Mouse (Mus musculus): ENCODE measurements around the gene Bcor. TPM values are rescaled to one million over a fixed set of nuclear protein-coding genes. Genes with fewer than 3 reads are reported as not detected.

Gene Bcor
- polyA plus RNA-seq, 1 experiment from 2014 or later = 8.1 TPM

- peak overlapping the region; percentile 90 for H3K4me2 ChIP-seq (ENCODE audit: low read depth, low read length)
- H3K9me3 ChIP-seq (ENCODE audit: control insufficient read depth, low read length) = no peaks in the 10 kb centered on the region
- H3K27ac ChIP-seq (ENCODE audit: low read length) = peak overlapping the region; percentile 97
- H3K4me1 ChIP-seq (ENCODE audit: control insufficient read depth, insufficient read depth, low read length) = peaks cover 18% of the 10 kb centered on the region
- H3K4me3 ChIP-seq (ENCODE audit: low read length) = peak overlapping the region; percentile 57
- 3% methylated on average over 35 of the region's 47 CpGs for WGBS
- ATAC-seq = peak; percentile 63
- H3K27me3 ChIP-seq (replicated peaks; ENCODE audit: control insufficient read depth, insufficient read depth, low read length) = peaks cover 34% of the 10 kb centered on the region
- H3K36me3 ChIP-seq (ENCODE audit: control insufficient read depth, insufficient read depth, low read length) = no peaks in the 10 kb centered on the region
- H3K9ac ChIP-seq (ENCODE audit: low read depth, low read length) = peak overlapping the region; percentile 80
These were observed 69.2 kb downstream of the Bcor start for GRCm38 (mm10) chrX:12090871-12091404.

GRCm38 (mm10) chrX:12090151-12090870, 69.8 kb downstream of the Bcor start:
- no peaks in the 10 kb centered on the region for H3K36me3 ChIP-seq (ENCODE audit: control insufficient read depth, insufficient read depth, low read length)
- H3K27ac ChIP-seq (ENCODE audit: low read length) = peak overlapping the region; percentile 97
- H3K27me3 ChIP-seq (replicated peaks; ENCODE audit: control insufficient read depth, insufficient read depth, low read length) = peaks cover 34% of the 10 kb centered on the region
- H3K4me1 ChIP-seq (ENCODE audit: control insufficient read depth, insufficient read depth, low read length) = peaks cover 21% of the 10 kb centered on the region
- WGBS = 5% methylated on average over 37 of the region's 37 CpGs
- peak overlapping the region; percentile 80 for H3K9ac ChIP-seq (ENCODE audit: low read depth, low read length)
- peak; percentile 66 for ATAC-seq
- no peaks in the 10 kb centered on the region for H3K9me3 ChIP-seq (ENCODE audit: control insufficient read depth, low read length)
- peak overlapping the region; percentile 57 for H3K4me3 ChIP-seq (ENCODE audit: low read length)
- H3K4me2 ChIP-seq (ENCODE audit: low read depth, low read length) = peak overlapping the region; percentile 90

- H3K27me3 ChIP-seq (replicated peaks; ENCODE audit: control insufficient read depth, insufficient read depth, low read length) = peaks cover 34% of the 10 kb centered on the region
- H3K4me1 ChIP-seq (ENCODE audit: control insufficient read depth, insufficient read depth, low read length) = peaks cover 25% of the 10 kb centered on the region
- no peaks in the 10 kb centered on the region for H3K36me3 ChIP-seq (ENCODE audit: control insufficient read depth, insufficient read depth, low read length)
- H3K9ac ChIP-seq (ENCODE audit: low read depth, low read length) = peak overlapping the region; percentile 80
- WGBS = 7% methylated on average over 47 of the region's 52 CpGs
- peak overlapping the region; percentile 90 for H3K4me2 ChIP-seq (ENCODE audit: low read depth, low read length)
- H3K27ac ChIP-seq (ENCODE audit: low read length) = peak overlapping the region; percentile 97
- peak; percentile 12; the same call in 1 of the 2 replicates for ATAC-seq
- H3K9me3 ChIP-seq (ENCODE audit: control insufficient read depth, low read length) = no peaks in the 10 kb centered on the region
- peak overlapping the region; percentile 26 for H3K4me3 ChIP-seq (ENCODE audit: low read length)
These were observed 70.6 kb downstream of the Bcor start for GRCm38 (mm10) chrX:12089353-12090081.

- peak overlapping the region; percentile 80 for H3K9ac ChIP-seq (ENCODE audit: low read depth, low read length)
- no peaks in the 10 kb centered on the region for H3K9me3 ChIP-seq (ENCODE audit: control insufficient read depth, low read length)
- no peak for ATAC-seq
These were observed 71.2 kb downstream of the Bcor start for GRCm38 (mm10) chrX:12089027-12089340.

GRCm38 (mm10) chrX:12088301-12089026, 71.7 kb downstream of the Bcor start:
- H3K4me1 ChIP-seq (ENCODE audit: control insufficient read depth, insufficient read depth, low read length) = peaks cover 25% of the 10 kb centered on the region
- H3K27me3 ChIP-seq (replicated peaks; ENCODE audit: control insufficient read depth, insufficient read depth, low read length) = peaks cover 34% of the 10 kb centered on the region

More at GRCm38 (mm10) chrX:12089027-12089340, 71.2 kb downstream of the Bcor start:
- no peaks in the 10 kb centered on the region for H3K36me3 ChIP-seq (ENCODE audit: control insufficient read depth, insufficient read depth, low read length)
- peak overlapping the region; percentile 57 for H3K4me3 ChIP-seq (ENCODE audit: low read length)
- peak overlapping the region; percentile 91 for H3K27ac ChIP-seq (ENCODE audit: low read length)
- peak overlapping the region; percentile 90 for H3K4me2 ChIP-seq (ENCODE audit: low read depth, low read length)
- H3K27me3 ChIP-seq (replicated peaks; ENCODE audit: control insufficient read depth, insufficient read depth, low read length) = peaks cover 34% of the 10 kb centered on the region
- peaks cover 25% of the 10 kb centered on the region for H3K4me1 ChIP-seq (ENCODE audit: control insufficient read depth, insufficient read depth, low read length)
- WGBS = 5% methylated on average over 13 of the region's 13 CpGs

GRCm38 (mm10) chrX:12087511-12088300, 72.4 kb downstream of the Bcor start:
- WGBS = 3% methylated on average over 53 of the region's 55 CpGs
- Histone ChIP-seq H3K27me3 (replicated peaks; ENCODE audit: control insufficient read depth, insufficient read depth, low read length) (peaks cover 38% of the 10 kb centered on the region), H3K4me2 (ENCODE audit: low read depth, low read length) (peak overlapping the region; percentile 90), H3K27ac (ENCODE audit: low read length) (peak overlapping the region; percentile 91), H3K9me3 (ENCODE audit: control insufficient read depth, low read length) (no peaks in the 10 kb centered on the region), H3K9ac (ENCODE audit: low read depth, low read length) (peak overlapping the region; percentile 80), H3K36me3 (ENCODE audit: control insufficient read depth, insufficient read depth, low read length) (no peaks in the 10 kb centered on the region), H3K4me1 (ENCODE audit: control insufficient read depth, insufficient read depth, low read length) (peaks cover 28% of the 10 kb centered on the region), H3K4me3 (ENCODE audit: low read length) (peak overlapping the region; percentile 57)
- ATAC-seq = peak; percentile 8; the same call in 1 of the 2 replicates

More at GRCm38 (mm10) chrX:12088301-12089026, 71.7 kb downstream of the Bcor start:
- WGBS = 3% methylated on average over 35 of the region's 72 CpGs
- peak overlapping the region; percentile 80 for H3K9ac ChIP-seq (ENCODE audit: low read depth, low read length)
- no peaks in the 10 kb centered on the region for H3K36me3 ChIP-seq (ENCODE audit: control insufficient read depth, insufficient read depth, low read length)
- no peaks in the 10 kb centered on the region for H3K9me3 ChIP-seq (ENCODE audit: control insufficient read depth, low read length)
- peak; percentile 45 for ATAC-seq
- peak overlapping the region; percentile 57 for H3K4me3 ChIP-seq (ENCODE audit: low read length)
- H3K4me2 ChIP-seq (ENCODE audit: low read depth, low read length) = peak overlapping the region; percentile 90
- peak overlapping the region; percentile 91 for H3K27ac ChIP-seq (ENCODE audit: low read length)

GRCm38 (mm10) chrX:12086674-12087510, 73.3 kb downstream of the Bcor start:
- no peak for ATAC-seq
- WGBS = 3% methylated on average over 62 of the region's 70 CpGs
- Histone ChIP-seq H3K9me3 (ENCODE audit: control insufficient read depth, low read length) (no peaks in the 10 kb centered on the region), H3K4me2 (ENCODE audit: low read depth, low read length) (peak overlapping the region; percentile 90), H3K27ac (ENCODE audit: low read length) (peak overlapping the region; percentile 91), H3K27me3 (replicated peaks; ENCODE audit: control insufficient read depth, insufficient read depth, low read length) (peaks cover 40% of the 10 kb centered on the region), H3K4me1 (ENCODE audit: control insufficient read depth, insufficient read depth, low read length) (peaks cover 28% of the 10 kb centered on the region), H3K4me3 (ENCODE audit: low read length) (peak overlapping the region; percentile 57), H3K9ac (ENCODE audit: low read depth, low read length) (peak overlapping the region; percentile 80), H3K36me3 (ENCODE audit: control insufficient read depth, insufficient read depth, low read length) (no peaks in the 10 kb centered on the region)

GRCm38 (mm10) chrX:12085949-12086348, 74.2 kb downstream of the Bcor start:
- ATAC-seq = no peak
- Histone ChIP-seq H3K27ac (ENCODE audit: low read length) (no peak overlapping the region), H3K9me3 (ENCODE audit: control insufficient read depth, low read length) (no peaks in the 10 kb centered on the region), H3K9ac (ENCODE audit: low read depth, low read length) (no peak overlapping the region), H3K4me2 (ENCODE audit: low read depth, low read length) (peak overlapping the region; percentile 90), H3K4me1 (ENCODE audit: control insufficient read depth, insufficient read depth, low read length) (peaks cover 28% of the 10 kb centered on the region), H3K4me3 (ENCODE audit: low read length) (no peak overlapping the region), H3K36me3 (ENCODE audit: control insufficient read depth, insufficient read depth, low read length) (no peaks in the 10 kb centered on the region), H3K27me3 (replicated peaks; ENCODE audit: control insufficient read depth, insufficient read depth, low read length) (peaks cover 38% of the 10 kb centered on the region)
- 37% methylated on average over 10 of the region's 10 CpGs for WGBS

All from intestine, embryonic 16.5 days (tissue).